Mouse (Mus musculus) CD4-positive, CD25-positive, alpha-beta regulatory T cell, adult 4 months (primary cell): ENCODE measurements at regions not wholly inside any gene's neighbourhood (a gene's known extent, or its start where the extent isn't known, plus 50 kb on each side); places are given as distances from the start of the nearest gene placed in this dataset.

ENCODE experiments used
- ATAC-seq: one replicate; pipeline ENCODE4 v1.8.0; 2017

- no peak for ATAC-seq
Observed at GRCm38 (mm10) chr10:118711951-118712350, 158.1 kb downstream of the Dyrk2 start.

DNA sequence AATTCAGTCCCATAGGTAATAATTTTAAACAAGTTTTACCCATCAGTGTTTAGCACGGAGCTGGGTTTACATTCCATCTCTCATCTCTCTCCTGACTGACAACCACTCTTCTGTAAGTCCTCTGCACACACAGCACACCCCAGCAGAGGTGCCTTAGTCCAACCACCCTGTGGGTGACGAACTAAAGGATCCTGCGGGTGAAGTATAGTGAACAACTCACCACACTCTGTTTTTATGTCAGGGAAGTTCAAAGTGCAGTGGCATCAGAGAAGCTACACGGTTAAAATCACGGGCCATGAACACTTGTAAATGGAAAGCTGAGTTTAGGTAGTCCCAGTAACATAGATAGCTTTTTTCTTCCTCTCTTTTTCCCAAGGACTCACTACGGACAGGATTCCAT is 157.1 kb downstream of the Dyrk2 start:
- ATAC-seq, result no peak

- peak; percentile 77 for ATAC-seq
Observed at GRCm38 (mm10) chr10:118714179-118714581, 155.8 kb downstream of the Dyrk2 start.

GRCm38 (mm10) chr10:118714595-118714994 is 155.4 kb downstream of the Dyrk2 start:
- ATAC-seq, result peak; percentile 34

GRCm38 (mm10) chr10:118720630-118721029 is 149.4 kb downstream of the Dyrk2 start:
- ATAC-seq, result no peak

DNA sequence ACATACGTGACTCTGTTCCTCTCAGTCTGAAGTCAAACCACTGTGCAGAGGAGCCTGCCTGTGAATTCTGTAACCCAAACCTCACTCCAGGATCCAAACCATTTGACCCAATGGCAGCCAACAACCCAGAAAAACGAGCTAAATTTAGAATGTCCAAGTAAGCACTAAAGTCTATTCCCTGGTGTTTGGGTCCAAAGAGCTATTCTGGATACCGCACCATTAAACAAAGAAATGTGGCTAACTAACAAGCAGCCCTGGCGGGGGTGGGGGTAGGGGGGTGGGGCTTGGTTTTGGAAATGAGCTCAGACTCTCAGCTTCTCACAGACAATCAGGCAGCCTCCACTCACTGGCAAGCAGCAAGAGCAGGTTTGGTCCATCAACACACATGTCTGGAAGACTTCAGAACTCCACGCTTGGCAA is 147.9 kb downstream of the Dyrk2 start:
- ATAC-seq, result no peak

DNA sequence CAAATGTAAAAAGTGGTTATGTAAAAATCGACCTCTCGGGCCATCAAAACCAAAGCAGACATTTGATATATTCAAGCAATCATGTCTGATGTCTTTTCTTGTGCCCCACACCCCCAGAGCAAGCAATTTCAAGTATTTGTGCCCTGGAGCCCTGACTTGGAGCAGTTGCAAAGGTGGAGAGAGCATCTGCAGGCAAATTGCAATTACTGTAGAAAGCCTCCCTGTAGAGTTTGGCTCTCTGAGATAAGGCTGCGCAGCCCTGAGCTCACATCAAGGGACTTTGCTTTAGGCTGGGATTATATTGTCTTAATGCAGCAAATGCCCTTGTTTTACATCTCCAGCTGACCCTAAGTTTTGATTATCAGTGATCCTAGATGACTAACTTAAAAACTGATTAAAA is 147.3 kb downstream of the Dyrk2 start:
- no peak for ATAC-seq

GRCm38 (mm10) chr10:118736093-118736492 is 133.9 kb downstream of the Dyrk2 start:
- ATAC-seq, result no peak

- no peak for ATAC-seq
Observed at GRCm38 (mm10) chr10:118737064-118737463, 132.9 kb downstream of the Dyrk2 start.

GRCm38 (mm10) chr10:118739849-118740481 is 130.0 kb downstream of the Dyrk2 start:
- ATAC-seq, result no peak

DNA sequence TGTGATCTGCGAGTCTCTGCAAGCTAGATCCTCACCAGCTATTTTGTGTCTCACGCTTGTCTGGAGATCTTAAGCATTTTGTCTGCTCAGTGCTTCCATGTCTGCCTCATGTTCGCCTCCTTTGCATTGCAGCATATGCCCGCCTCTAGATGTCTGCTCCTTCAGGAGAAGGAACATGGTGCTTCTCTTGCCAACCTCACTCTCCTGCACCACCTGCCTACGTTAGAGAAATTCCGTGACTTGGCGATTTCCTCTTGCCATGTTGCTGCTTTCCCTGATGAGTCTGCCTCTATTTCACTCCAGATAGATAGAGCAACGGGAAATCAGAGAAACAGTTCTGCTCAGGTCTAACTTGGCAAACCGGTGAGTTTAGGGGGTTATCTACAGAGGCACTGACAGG is 126.2 kb downstream of the Dyrk2 start:
- no peak for ATAC-seq

DNA sequence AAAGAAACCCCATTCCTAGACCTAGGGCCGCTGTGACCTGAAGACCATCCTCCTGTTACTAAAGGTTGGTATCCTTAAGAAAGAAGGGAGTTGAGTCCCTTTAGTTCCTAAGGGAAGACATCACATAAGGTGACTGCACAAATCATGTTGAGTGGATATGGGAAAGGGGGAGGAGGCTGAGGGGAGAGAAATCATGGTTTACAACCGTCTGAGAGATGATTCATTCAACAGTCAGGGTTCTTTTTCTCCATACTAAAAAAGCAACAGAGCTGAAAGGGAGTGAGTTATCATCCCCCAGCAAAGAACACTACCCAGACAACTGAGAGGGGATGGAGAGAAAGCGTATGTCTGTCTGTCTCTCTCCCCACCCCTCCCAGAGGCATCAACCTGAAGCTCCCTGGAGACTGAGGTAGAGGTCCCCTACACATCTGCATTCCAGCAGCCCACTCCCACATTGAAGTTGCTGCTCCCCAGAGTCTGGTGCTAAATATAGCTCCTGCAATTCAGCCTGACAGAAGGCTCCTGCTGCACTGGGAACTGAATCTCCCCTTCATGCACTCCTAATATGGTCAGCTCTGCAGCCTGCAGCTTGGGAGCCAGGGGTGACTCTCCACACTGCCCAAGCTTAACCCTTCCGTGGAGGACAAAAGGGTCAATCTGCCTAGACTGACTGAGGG is 123.2 kb downstream of the Dyrk2 start:
- no peak for ATAC-seq

DNA sequence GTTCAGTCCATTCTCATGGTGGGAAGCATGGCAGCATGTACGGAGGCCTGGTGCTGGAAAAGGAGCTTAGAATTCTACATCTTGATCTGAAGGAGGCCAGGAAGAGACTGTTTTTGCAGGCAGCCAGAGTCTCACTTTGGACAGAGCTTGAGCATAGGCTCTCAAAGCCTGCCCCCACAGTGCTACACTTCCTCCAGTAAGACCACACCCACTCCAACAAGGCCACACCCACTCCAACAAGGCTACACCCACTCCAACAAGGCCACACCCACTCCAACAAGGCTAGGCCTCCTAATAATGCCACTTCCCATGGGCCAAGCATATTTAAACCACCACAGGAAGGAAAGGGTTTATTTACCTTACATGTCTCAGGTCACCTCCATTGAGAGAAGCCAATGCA is 121.0 kb downstream of the Dyrk2 start:
- no peak for ATAC-seq

DNA sequence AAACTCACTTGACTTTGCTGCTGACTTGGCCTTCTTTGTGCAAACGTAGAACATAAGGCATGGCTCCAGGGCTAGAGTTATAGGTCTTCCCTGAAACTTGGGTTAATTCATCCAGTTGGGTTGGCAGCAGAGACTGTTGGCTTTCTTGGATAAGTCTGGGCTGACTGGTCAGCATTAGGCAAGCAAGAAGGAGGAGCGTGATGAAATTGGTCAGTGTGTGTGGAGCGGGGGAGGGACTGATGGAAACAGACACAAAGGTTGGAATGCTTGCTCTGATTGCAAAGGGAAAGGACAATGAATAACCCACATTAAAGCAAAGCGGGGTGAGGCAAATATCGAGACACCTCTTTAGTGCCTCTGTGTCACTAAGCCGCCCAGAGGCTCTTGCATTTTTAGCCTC is 120.3 kb downstream of the Dyrk2 start:
- ATAC-seq, result no peak

DNA sequence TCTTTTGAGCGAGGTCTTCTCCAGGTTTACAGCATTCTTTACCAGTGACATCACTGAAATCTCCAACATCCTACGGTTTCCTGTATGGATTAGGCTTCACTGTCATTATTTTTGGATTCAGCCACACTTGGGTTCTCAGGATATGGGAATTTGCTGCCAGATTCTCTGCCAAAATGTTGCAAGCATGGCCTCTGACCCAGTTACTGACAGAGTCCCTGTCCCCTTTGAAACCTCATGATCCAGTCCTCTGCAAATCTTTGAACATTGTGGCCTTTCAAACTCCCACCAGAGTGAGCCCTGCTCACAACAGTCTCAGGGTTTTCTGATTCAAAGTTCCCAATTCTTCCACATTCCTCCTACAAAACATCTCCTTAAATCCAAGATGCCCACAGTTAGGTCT is 118.9 kb downstream of the Dyrk2 start:
- ATAC-seq, result no peak

GRCm38 (mm10) chr10:118753061-118753775 is 116.8 kb downstream of the Dyrk2 start:
- no peak for ATAC-seq

GRCm38 (mm10) chr10:118754791-118755190 is 115.2 kb downstream of the Dyrk2 start:
- ATAC-seq, result no peak

DNA sequence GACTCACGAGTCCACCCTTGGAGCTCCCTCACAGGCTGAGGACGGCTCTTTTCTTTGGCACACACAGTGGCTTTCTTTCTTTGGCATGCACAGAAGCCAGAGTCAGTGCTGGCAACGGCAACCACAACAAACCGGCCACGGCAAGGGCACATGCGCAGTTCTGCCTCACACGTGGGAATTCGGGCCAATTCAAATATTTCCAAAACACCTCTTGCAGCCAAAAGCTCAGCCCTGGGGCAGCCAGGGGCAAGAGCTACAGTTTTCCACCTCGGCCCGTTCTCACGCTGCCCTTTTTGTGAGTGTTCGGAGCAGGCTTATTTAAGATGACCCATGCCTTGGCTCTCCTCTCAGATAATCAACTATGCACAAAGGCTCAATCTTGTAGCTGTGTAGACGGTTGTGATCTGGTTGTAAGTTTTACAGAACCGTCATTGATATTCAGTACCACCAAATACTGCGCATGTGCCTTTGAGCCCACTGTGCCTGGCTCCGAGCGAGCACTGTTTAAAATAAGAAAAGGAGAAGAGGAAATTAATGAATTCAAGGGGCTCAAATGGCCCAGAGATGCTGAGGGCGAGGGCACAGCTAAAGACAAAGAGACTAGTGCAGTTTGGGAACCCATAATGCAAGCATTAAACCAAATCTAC is 111.1 kb downstream of the Dyrk2 start:
- no peak for ATAC-seq

DNA sequence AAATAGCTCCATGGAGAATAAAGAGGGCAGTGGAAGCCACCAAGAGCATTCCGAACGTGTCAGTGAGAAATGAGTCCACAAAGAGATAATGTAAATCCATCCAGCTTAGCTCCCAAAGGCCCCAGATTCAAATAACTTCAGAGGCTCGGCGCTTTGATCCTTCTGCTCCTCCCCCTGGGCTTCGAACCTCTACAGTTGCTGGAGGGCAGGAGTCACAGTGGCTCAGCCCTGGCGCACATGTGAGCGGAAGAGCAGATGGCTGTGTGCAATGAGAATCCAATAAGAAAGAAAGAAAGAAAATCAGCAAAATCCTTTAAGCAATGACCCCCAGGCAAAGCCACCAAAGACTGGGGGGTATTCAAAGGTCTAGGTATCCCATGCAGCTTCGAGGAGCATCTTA is 109.6 kb downstream of the Dyrk2 start:
- ATAC-seq, result no peak

DNA sequence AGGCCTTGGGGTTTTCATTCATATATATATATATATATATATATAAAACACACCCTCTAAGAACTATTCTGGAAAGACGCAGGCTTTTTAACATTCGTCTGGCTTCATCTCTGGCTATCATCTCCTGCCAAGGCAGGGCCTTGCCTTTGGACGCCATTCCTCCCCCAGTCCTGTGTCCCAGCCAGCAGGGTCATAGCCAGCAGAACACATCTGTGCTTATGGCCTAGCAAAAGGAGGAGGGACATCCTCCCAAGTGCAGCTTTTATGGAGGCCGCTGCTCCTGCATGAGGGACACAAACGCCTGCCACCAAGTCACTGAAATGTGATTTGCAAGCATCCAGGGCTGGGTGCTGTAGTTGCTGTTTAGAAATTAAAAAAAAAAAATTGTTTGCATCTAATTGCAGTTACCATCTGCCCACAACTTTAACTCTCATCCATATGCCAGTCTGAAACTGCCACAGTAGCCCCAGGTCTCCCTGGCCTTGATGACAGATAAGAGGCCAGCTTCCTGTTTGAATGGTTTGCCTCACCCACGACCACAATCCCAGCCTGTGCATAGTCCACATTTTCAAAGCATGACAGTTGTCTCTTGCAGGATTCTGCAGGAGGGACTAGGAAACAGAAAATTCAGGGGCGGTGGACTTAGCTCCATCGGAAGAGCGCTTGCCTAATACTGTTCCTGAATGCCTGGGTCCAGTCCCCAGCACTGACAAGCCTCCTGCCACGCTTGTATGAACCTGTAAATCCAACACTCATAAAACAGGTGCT is 108.7 kb downstream of the Dyrk2 start:
- no peak for ATAC-seq

DNA sequence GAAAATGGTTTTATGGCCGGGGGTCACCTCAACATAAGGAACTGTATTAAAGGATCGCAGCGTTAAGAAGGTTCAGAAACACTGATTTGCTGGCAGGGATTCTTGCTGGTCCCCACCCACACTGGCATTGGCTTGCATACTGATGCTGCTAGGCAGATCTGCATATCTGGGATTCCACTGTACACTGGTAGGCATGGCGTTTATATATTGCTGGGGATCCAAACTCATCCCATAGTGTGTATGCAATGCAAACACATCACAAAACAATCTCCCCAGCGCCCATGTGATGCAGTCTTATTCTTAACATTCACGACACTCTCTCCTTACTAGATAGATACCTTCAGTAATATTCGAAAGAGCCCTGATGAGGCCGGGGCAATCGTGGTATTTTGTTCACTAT is 105.0 kb downstream of the Dyrk2 start:
- no peak for ATAC-seq

GRCm38 (mm10) chr10:118765544-118766441 is 104.2 kb downstream of the Dyrk2 start:
- ATAC-seq, result peak; percentile 98
